Mouse (Mus musculus): ENCODE results near the gene Kcnk2.

Kcnk2 gene

DNA sequence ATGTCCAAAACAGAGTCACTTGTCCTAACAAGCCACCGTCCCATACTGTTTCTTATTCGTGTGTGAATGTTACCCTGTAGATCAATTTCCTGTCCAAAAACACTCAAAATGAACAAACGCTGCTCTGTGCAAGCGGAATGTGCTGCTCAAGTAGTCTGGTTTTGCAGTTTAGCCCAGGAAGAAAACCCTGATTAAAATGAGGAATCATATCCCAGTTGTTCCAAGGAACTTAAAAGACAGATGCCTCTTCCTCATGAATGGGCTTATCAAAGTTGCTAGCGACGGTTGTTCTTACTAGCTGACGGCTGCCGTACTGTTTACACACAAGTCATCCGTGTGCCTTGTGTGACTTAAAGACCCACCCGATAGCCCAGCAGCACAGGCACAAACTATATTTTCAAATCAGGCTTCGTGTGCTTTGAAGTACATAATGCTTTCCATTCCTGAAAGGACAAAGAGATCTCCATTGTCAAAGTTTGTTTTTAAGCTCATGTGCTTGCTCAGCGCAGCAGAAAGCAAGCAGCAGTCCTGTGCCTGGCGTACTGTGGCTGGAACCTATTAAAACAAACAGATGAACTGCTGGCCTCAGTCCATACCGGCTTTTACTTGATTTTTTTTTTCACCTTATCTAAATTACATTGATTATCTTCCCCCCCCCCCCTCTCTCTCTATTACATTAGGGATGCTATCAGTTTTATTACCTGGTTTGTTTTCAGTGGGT is at the start of gene Kcnk2:
Gene Kcnk2, minus strand, starts transcription at position 51 of the 721 bp plus-strand sequence.
- WGBS = 47% methylated on average over 14 of the region's 14 CpGs

DNA sequence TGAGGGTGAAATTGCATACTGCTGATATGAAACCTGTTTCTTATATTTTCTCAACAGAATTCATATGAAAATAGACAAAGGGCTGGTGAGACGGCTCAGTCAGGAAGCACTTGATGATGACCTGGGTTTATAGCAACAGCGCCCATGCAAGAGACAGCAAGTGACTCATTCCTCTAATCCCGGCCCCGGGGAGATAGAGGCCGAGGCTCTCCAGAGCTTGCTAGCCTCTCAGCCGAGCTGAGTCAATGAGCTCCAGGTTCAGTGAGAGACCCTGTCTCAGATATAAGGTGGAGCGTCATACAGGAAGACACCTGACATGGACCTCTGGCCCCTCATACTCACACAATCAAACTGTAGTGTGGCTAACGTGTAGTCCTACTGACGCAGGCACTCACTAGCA is 38.7 kb upstream of the Kcnk2 start:
- 84% methylated on average over 9 of the region's 9 CpGs for WGBS

DNA sequence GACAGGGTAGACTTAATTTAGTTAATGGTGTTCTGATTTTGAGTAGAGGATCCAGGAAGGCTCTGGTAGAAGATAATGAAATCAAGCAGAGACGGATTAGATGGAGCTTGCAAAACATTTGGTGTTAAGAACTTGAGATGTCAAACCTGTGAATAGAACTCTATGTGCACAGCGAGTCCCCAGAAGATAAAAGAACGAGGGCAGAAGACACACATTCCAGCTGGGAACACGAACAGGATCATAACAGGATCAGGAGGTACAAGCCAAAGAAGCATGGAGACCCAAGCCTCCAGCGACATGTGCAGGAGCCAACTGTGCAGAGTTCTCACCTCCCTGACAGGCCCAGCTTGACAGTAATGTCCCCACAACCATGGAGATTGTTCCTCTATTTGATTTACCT is 35.1 kb upstream of the Kcnk2 start:
- WGBS = 71% methylated on average over 5 of the region's 5 CpGs

DNA sequence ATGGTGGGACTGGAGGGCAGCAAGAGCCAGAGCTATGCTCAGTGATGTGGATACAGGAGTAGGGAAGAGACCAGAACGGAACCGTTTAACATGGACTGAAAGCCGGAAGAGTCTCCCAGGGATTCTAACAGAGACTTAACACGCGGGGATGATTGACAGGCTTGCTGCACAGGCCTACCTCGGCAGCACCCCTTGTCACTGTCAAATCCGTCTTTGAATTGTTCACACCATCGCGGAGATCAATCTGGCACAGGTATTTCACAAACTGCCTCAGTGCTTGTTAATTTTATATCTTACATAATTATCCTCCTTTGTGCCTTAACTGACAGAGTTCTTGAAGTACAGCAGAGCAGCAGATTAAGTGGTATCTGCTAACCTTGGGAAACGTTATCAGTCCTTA is 33.4 kb upstream of the Kcnk2 start:
- 80% methylated on average over 10 of the region's 10 CpGs for WGBS

DNA sequence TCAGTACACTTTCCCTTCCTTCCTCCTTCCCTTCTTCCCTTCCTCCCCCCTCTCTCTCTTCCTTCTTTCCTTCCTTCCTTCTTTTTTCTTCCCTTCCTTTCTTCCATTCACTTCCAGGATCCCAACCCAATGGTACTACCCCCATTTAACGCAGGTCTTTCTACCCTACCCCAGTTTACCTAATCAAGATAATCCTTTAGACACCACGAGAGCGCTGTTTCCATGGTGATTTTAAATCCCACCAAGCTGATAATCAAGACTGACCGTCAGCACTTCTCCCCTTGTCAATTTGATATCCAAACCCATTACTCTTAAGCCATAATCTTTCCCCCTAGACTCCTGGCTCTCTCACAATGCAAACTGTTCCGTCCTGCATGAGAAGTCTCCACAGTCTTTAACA is 29.4 kb upstream of the Kcnk2 start:
- 57% methylated on average over 5 of the region's 5 CpGs for WGBS

DNA sequence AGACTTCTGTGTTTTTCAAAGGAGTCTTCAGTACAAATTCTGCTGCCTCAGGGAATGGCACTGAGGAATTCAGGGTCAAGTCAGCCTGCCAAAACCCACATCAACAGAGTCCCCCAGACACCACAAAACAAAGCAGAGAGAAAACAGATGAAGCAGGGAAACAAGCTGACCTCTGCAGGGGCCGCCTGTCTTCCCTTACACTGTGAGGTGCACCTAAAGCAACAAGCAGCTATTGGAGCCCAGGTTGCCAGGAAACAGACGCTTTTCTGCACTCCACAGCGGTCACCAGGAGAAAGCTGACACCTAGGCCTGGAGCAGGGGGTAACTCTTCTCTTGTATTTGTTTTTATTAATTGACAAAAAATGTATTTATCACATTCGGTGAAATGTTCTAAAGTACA is 28.5 kb upstream of the Kcnk2 start:
- WGBS = 70% methylated on average over 4 of the region's 4 CpGs

DNA sequence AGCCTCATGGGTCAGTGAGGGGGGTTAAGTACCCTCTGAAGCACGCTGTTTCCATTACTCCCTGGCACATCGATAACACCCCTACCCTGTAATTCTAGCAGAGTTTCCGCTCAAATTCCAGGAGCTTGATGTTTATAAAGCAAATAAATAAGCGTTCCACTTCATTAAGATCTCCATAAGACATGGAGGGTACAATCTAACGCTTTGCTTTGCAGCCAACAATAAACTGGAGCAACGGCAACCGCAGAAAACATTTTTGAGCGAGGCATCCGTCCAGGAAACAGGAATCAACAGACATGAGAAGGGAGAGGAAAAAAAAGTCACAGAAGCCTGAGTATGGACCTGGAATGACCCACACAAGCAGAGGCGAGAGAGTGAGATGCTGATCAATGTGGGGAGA is 27.5 kb upstream of the Kcnk2 start:
- 66% methylated on average over 10 of the region's 10 CpGs for WGBS

DNA sequence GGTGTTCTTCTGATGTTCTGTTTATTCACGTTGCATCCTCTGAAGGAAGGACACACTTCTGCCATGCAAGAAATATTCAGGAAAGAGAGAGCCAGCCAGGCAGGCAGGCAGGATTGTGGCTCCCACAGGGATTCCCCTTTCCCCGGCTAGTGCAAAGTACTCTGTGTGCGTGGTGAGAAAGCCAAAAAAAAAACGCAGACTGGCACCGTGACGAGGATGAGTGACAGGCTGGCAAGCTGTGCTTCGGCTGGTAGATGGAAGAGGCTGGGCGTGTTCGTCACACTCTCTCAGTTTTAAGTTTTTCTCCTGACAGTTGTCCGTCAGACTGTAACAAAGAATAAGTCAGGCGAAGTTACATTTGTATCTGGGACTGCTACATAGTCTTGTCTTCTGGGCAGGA is 24.2 kb upstream of the Kcnk2 start:
- 61% methylated on average over 11 of the region's 11 CpGs for WGBS

DNA sequence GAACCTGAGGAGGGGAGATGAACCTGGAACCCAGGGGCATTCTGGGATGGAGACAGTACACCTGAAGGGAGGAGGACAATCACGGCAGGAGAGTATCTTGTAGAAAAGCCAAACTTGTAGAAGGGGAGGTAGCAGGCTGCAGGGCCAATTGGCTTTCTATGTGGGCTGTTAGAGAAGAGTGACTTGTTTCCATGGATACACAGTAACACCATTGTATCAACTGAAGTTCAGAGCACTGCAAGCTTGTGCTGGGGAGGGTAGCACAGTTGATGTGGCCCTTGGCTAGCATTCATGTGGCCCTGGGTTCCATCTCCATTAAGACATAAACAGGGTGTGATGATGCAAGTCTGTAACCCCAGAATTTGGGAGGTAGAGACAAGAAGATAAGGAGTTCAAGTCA is 17.8 kb upstream of the Kcnk2 start:
- 55% methylated on average over 1 of the region's 1 CpGs for WGBS

DNA sequence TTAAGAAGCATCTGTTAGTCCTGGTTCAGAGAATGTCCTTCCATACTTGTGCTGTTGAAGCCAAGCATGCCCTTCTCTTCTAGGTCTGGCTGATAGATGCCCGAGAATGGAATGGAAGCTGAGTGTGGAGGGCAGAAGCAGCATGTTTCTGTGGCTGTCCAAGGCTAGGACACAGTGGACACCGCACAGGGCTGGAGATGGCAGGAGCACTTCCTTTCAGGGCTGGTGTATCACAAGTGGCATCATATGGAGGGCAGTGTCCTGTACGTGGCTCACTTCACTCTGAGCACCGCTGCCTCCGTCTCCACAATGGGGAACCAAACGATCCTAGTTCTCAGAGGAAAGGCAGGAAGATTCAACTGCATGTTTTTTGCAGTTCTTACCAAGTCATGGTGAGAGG is 7.8 kb upstream of the Kcnk2 start:
- whole genome bisulfite sequencing = 95% methylated on average over 6 of the region's 6 CpGs

DNA sequence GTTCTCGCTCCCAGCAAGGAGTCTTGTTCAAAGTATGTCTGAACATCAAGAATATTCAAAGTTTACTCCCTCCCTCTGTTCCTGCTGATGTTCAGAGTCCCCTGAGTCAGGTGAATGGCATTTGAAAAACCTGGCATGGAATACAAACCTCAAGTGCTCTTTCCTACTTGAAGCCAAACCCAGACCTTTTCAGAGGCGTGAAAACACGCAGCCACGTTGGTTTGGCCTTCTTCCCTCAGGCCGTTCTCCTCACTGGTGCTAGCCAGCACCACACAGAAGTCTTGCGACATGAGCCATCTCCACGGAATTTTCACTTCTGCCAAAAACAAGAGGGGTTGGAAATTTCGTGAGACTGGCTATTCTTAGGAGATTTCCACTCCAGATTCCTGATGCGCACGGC is 3.1 kb upstream of the Kcnk2 start:
- 57% methylated on average over 10 of the region's 10 CpGs for WGBS

DNA sequence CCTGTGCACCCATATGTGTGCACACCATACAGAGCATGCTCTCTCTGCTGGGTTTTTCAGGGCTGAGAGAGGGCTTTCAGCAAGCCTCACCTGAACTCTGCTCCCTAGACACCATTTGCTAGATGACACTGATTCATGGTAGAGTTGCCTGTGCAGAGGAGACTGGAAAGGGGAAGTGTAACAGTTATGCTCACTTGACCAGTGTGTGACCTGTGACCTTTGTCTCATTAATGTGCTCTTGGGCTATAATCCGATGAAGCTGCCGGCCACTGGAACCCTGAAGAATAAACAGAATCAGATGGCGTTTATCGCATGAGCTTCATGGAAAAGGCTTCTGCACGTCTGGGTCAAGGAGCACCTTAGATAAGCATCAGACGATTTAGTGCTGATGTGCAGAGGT is 1.5 kb upstream of the Kcnk2 start:
- 89% methylated on average over 6 of the region's 6 CpGs for WGBS

DNA sequence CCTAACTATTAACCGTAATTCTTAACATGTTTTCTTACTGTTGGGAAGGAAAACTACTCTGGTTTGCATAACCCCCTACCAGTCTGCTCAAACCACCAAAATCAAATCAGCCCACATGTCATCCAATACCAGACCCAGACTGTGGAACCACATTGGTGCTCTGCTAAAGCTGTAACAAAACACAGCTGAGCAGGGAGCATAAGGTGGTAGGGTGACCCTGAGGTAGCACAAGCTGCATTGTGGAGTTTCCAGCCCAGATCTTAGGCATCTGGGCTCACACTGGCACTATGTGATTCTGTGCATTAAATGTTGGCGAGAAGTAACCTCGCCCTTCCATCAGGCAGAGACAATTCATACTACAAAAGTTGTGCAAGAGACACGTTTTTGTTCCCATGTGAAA is 1.1 kb upstream of the Kcnk2 start:
- WGBS = 93% methylated on average over 4 of the region's 4 CpGs

DNA sequence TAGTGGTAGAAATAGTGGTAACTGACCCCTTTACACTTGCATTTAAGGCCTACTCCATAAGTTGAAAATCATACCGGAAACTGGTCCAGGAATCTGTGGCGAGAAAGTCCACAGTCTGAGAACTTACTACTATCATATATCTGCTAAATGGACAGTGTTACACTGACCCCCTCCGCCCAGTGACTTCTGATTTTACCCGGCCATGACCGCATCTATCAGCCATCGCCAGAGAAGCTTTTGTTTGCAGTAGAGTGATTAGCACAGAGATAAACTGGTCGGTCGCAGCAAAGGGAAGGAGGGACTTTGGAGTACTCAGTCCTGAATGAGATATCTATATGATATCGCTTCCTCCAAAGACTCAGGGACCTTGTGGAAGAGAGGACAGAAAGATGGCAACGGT is 15.2 kb downstream of the Kcnk2 start:
- WGBS = 95% methylated on average over 10 of the region's 10 CpGs

DNA sequence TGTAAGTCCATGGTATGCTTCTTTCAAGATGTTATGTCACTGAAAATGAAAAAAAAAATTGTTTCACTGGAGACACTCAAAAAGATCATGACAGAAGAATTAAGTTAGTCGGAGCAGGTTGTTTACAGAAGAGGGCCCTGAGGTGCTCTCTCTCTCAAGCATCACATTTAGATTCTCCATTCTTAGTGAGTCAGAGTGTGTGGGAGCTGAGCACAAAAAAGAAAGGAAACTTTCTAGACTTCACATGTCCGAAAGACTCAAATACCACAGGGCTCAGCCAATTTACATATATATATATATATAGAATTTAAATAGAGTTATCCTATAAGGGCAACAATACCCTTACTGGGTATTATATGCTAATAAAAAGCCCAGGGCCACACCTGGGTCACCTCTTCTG is 15.9 kb downstream of the Kcnk2 start:
- WGBS = 64% methylated on average over 2 of the region's 2 CpGs

DNA sequence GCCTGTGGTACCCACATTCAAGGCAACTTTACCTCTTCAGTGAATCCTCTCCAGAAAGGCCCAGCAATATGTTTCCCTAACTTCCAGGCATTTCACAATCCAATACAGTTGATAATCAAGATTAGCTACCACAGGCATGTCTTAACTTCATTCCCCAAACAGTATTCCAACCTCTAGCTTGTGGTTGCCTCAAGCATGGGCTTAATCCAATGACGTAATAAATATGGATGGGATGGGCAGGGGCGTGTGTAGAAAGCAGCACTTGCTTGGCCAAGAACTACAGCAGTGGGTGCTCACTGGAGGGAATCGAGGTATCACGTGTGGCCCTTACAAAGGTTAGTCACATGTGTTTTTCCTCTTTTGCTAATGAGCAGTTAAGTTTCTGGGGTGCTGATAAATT is 34.4 kb downstream of the Kcnk2 start:
- whole genome bisulfite sequencing = 97% methylated on average over 4 of the region's 4 CpGs

DNA sequence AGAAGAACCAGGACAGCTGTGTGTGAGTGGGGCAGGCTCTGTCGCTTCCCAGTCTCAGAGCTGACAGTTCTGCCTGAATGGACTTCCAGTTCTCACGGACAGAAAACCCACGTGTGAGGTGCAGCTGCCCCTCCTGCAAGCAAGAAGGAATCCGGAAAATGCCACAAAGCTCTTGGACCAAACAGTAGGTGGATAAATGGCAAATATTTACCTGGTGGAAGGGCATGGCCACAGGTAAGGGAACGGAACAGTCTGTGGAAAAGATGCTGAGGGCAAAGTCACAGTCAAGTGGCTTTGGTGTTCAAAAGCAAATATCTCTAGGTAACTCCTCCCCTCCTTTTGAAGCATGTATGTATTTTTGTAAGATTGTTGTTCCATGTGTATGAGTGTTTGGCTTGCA is 37.9 kb downstream of the Kcnk2 start:
- 88% methylated on average over 5 of the region's 5 CpGs for WGBS

DNA sequence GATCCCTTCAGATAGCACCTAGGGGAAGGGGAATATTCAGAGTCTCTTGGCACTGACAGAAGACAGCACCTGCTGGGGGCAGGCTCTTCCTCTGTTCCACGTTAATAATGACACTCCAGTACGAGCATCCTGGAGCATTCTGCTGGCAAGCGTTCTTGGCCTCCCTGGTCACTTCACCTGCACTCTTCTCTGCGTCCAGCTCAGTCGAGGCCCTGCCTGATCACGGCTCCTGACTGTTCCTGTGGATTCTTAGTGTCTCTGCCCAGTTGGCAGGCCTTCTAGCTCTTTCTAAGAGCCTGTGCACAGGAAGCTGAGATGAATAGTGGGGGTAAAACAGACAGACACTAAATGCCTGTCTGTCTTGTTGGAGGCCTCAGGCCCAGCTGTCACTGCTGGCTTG is 39.5 kb downstream of the Kcnk2 start:
- 71% methylated on average over 6 of the region's 6 CpGs for WGBS

DNA sequence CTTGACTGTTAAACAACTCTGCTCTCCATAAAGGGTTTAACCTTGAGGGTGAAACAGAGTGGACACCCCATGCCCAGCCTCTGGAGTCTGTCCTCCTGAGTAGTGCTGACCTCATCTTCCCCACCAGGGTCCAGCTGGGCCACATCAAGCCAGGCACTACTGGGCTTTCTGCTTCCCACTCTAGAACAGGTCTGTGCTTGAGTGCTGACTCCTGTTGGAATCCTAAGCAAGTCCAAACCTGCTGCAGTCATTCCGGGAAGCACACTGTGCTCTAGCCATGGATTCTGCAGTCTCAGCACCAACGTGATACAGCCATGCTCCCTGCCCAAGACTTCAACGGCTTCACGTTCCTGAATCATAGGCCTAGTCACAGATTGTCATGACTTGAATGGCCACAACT is 42.4 kb downstream of the Kcnk2 start:
- 86% methylated on average over 4 of the region's 4 CpGs for WGBS

DNA sequence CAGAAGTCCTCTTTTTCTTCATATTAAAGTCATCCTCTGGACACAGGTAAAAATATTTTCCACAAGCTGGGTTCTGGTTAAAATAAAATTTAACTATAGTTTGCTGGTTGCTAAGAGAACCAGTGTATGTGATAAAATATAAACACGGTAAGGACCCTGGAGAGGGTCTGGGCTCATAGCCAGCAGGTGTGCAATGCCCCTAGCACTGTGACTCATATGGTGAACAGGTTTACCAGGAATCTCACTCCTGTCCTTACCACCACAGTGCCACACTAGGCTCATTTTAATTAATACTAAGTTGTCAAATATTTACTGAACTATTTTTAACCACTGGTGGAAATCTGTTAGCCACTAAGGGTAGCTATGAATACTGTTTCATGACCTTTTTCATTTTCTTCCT is 48.2 kb downstream of the Kcnk2 start:
- 77% methylated on average over 1 of the region's 1 CpGs for WGBS

DNA sequence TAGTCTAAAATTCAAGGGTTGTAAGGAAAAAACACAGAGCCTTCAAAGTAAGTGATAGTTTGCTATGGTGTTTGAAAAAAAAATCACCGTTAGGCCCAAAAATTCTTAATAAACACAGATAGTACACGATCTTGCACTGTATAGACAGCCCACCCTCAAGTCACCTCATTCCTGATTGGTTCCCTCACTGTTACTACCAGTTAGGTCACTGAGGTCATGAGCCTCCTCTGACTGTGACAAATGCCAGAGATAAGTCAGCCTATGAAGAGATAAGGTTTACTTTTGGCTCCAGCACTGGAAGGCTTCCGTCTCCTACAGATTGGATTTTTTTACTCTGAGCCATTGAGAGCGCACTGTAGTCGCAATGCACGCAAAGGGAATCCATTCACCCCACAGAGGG is 50.3 kb downstream of the Kcnk2 start:
- WGBS = 95% methylated on average over 6 of the region's 6 CpGs

DNA sequence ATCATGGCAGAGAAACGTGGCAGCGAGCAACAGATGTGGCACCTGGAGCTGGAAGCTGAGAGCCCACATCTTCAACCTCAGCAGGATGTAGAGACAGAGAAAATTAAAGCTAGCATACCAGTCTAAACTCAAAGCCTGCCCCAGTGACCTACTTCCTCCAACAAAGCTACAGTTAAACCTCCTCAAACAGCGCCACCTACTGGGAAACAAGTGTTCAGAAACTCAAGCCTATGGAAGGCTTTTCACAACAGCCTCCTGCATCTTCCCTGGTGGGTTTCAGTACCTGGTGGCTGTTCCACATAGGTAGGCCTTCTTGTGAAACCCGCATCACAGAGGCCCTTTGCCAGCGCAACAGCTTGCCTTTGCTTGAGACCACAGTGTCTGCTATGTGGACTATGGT is 52.9 kb downstream of the Kcnk2 start:
- WGBS = 93% methylated on average over 5 of the region's 5 CpGs

DNA sequence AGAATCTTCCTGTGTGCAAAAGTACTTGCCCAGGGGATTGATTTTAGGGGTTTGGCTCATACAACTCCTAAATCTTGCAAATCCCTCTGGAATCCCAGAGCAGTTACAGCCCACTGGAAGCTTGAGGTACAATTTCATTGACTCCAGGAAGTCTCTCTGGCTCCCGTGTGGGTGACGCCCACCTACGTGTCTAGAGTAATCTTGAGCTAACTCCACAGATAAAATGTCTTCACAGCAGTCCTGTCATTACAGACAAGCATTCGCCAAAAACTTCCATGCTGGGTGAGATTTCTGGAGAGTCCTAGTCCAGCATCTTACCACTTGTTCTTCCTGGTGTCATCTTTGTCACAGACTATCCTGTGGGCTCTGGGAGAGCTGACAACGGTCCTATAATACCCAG is 56.9 kb downstream of the Kcnk2 start:
- 50% methylated on average over 5 of the region's 5 CpGs for WGBS

All from cerebral cortex, adult 2 months (tissue).